Mouse (Mus musculus) testis, adult 2 months (tissue): ENCODE measurements at regions not wholly inside any gene's neighbourhood (a gene's known extent, or its start where the extent isn't known, plus 50 kb on each side); places are given as distances from the start of the nearest gene placed in this dataset.

Experiments
- H3K27ac ChIP-seq: fragments of 200-500 bp; 2 replicates; pipeline ENCODE4 v1.5.1; 2012; ENCODE audit warnings: low read depth, low read length; ENCODE audit not compliant: control insufficient read depth, insufficient read depth
- H3K27me3 ChIP-seq: fragments of 200-500 bp; 2 replicates; pipeline ENCODE4 v1.6.1; 2012; ENCODE audit warnings: mild to moderate bottlenecking, low read length, moderate library complexity; ENCODE audit not compliant: control insufficient read depth, insufficient read depth
- H3K36me3 ChIP-seq: fragments of 200-500 bp; 2 replicates; pipeline ENCODE4 v1.6.1; 2012; ENCODE audit warnings: mild to moderate bottlenecking, low read length; ENCODE audit not compliant: control insufficient read depth, insufficient read depth
- H3K4me1 ChIP-seq: fragments of 200-500 bp; 2 replicates; pipeline ENCODE4 v1.6.1; 2012; ENCODE audit warnings: low read length; ENCODE audit not compliant: control insufficient read depth, insufficient read depth
- H3K4me3 ChIP-seq: fragments of 200-500 bp; 2 replicates; pipeline ENCODE4 v1.5.1; 2012; ENCODE audit warnings: low read depth, mild to moderate bottlenecking, low read length, moderate library complexity, mixed read lengths; ENCODE audit not compliant: control insufficient read depth
- CTCF ChIP-seq: fragments of 200-500 bp; IDR thresholded peaks from 2 replicates; pipeline ENCODE4 v1.5.1; 2012; ENCODE audit warnings: low read depth, mild to moderate bottlenecking, inconsistent platforms, low read length, moderate library complexity; ENCODE audit not compliant: control insufficient read depth, insufficient read depth, insufficient replicate concordance
- POLR2A ChIP-seq: fragments of 200-500 bp; IDR thresholded peaks from 2 replicates; pipeline ENCODE4 v1.6.1; 2012; ENCODE audit warnings: low read depth, mild to moderate bottlenecking, inconsistent platforms, low read length, moderate library complexity; ENCODE audit not compliant: control insufficient read depth

- Histone ChIP-seq H3K27ac (no peak overlapping the region), H3K27me3 (no peaks in the 10 kb centered on the region), H3K36me3 (no peaks in the 10 kb centered on the region), H3K4me3 (no peak overlapping the region), H3K4me1 (no peaks in the 10 kb centered on the region)
- no peak for TF ChIP-seq CTCF
- TF ChIP-seq POLR2A: no peak
Measured at GRCm38 (mm10) chr2:9352190-9352589, 528.9 kb upstream of the 4930412O13Rik start.

- H3K27me3 ChIP-seq: no peaks in the 10 kb centered on the region
- H3K4me3 ChIP-seq: no peak overlapping the region
- TF ChIP-seq POLR2A: no peak
- TF ChIP-seq CTCF: no peak
- H3K4me1 ChIP-seq: no peaks in the 10 kb centered on the region
- H3K36me3 ChIP-seq: no peaks in the 10 kb centered on the region
- H3K27ac ChIP-seq: no peak overlapping the region
Measured at GRCm38 (mm10) chr2:9360020-9360419, 521.0 kb upstream of the 4930412O13Rik start.

- Histone ChIP-seq H3K36me3 (no peaks in the 10 kb centered on the region), H3K4me3 (no peak overlapping the region), H3K4me1 (no peaks in the 10 kb centered on the region), H3K27me3 (no peaks in the 10 kb centered on the region), H3K27ac (no peak overlapping the region)
- TF ChIP-seq POLR2A: no peak
- TF ChIP-seq CTCF: no peak
Measured at GRCm38 (mm10) chr2:9367801-9368584, 513.1 kb upstream of the 4930412O13Rik start.

GRCm38 (mm10) chr2:9369572-9369971, 511.5 kb upstream of the 4930412O13Rik start:
- Histone ChIP-seq H3K27me3 (no peaks in the 10 kb centered on the region), H3K4me3 (no peak overlapping the region), H3K36me3 (no peaks in the 10 kb centered on the region), H3K27ac (no peak overlapping the region), H3K4me1 (no peaks in the 10 kb centered on the region)
- TF ChIP-seq CTCF: no peak
- no peak for TF ChIP-seq POLR2A

DNA sequence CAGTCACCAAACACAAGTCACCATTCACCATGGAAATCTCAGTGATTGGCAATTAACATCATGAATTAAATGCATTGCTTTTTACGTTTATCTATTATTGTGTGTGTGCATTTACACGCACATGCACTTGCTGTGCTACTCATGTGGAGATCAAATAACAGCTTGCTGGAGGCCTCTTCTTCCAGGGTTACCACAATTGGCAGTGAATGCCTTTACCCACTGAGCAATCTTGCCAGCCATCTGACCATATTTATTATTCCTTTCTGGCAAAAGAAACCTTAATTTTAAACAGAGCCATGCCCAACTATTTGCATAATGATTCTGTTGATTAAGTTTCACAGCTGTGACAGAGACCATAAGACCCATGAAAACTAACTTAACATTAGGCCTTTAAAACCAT, 494.5 kb upstream of the 4930412O13Rik start:
- TF ChIP-seq POLR2A (no peak), CTCF (no peak)
- H3K36me3 ChIP-seq: no peaks in the 10 kb centered on the region
- H3K4me3 ChIP-seq: no peak overlapping the region
- H3K27me3 ChIP-seq: no peaks in the 10 kb centered on the region
- H3K4me1 ChIP-seq: no peaks in the 10 kb centered on the region
- H3K27ac ChIP-seq: no peak overlapping the region

- H3K4me3 ChIP-seq: no peak overlapping the region
- TF ChIP-seq POLR2A (no peak), CTCF (no peak)
- no peaks in the 10 kb centered on the region for H3K4me1 ChIP-seq
- no peaks in the 10 kb centered on the region for H3K36me3 ChIP-seq
- H3K27ac ChIP-seq: no peak overlapping the region
- no peaks in the 10 kb centered on the region for H3K27me3 ChIP-seq
Measured at GRCm38 (mm10) chr2:9388058-9388457, 493.0 kb upstream of the 4930412O13Rik start.

DNA sequence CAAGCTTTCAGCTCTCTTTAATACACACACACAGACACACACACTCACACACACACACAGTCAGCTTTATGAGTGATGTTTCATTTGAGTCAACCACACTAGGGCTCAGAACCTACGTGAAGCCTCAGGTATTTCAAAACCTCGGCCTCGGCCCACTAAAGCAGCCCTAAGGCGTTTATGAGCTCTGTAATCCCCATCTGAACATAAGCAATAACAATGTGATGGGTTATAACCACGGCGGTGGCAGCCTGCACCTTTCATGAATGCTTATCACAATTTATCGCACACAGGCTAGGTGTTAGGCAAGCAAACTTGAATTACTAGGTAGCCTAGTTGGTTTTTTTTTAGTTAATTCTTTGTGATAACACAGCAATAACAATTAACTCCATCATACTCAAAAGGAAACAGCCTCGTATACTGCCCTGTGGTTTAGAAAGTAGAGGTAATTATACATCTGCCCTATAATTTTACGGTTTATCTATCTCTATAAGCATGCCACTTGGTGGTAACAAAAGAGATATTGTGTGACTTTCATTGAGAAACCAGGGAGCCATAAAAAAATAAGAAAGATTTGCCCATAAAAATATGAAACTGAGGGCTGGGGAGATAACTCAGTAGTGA, 485.6 kb upstream of the 4930412O13Rik start:
- TF ChIP-seq POLR2A (no peak), CTCF (no peak)
- Histone ChIP-seq H3K27ac (no peak overlapping the region), H3K27me3 (no peaks in the 10 kb centered on the region), H3K4me1 (no peaks in the 10 kb centered on the region), H3K36me3 (no peaks in the 10 kb centered on the region), H3K4me3 (no peak overlapping the region)
